Mouse (Mus musculus) small intestine, adult 2 months (tissue): ENCODE measurements around the gene Zfp580.

ENCODE experiments used
- CTCF ChIP-seq: fragments of 200-500 bp; IDR thresholded peaks from 2 replicates; pipeline ENCODE4 v1.5.1; 2012; ENCODE audit warnings: low read depth, mild to moderate bottlenecking, control low read depth, inconsistent platforms, low read length, moderate library complexity, mixed read lengths; ENCODE audit not compliant: insufficient replicate concordance, insufficient read length; ENCODE audit errors: extremely low read depth
- POLR2A ChIP-seq: fragments of 200-500 bp; IDR thresholded peaks from 2 replicates; pipeline ENCODE4 v1.6.1; 2012; ENCODE audit warnings: low read depth, mild to moderate bottlenecking, control low read depth, inconsistent platforms, low read length, moderate library complexity

GRCm38 (mm10) chr7:5056651-5057263 lies 5.4 kb downstream of the Zfp580 start:
- TF ChIP-seq CTCF (no peak), POLR2A (no peak)
